18 mouse cellular contexts compared by ENCODE assay signal in the genomic region with DNA sequence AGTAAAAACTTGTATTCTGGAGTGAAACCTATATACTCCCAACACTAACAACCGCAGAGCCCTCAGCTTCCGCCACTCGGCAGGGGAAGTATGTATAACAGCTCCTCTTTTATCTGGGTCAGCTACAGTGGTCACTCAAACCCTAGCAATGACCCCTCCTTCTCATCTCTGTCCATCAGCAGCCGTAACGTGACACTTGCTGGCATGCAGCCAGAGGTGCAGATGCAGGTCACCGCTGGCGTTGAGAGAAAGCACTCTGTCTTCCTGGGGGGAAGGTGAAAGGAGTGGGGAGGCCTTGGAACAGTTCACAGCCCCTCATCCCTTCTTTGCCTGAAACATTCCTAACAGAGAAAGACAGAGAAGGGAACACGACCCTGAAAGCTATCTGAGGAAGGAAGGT. TPM values are rescaled to one million over a fixed set of nuclear protein-coding genes. Genes with fewer than 3 reads are reported as not detected.
A peak's percentile ranks its signal among the peaks of the same experiment; 100 is the strongest.
DNase-seq lines count a peak whose midpoint lies in the region.
"Had no signal": no experiment of that assay in that cellular context is flagged by ENCODE, and none has a peak within 500 bp of the region (broad histone marks: within the 10 kb centered on the region; RNA-seq: fewer than 3 reads in every experiment).

No protein-coding gene starts in this region.

- peak; percentile 34 for DNase-seq in gastrocnemius, postnatal 14 days
- no peak for DNase-seq in gastrocnemius, adult 18-20 months (ENCODE audit: low spot score)
- peak; percentile 43 to 65 for DNase-seq in kidney, postnatal 4 days
- DNase-seq in kidney, postnatal 14 days: no peak
- peak; percentile 22 for DNase-seq in MN1 (ENCODE audit: low spot score)
- peak; percentile 79 for DNase-seq in retina, postnatal 1 day
- DNase-seq in T-cell, adult 2 months (ENCODE audit: low spot score): no peak
- DNase-seq: cerebellum, adult 11-12 months; layer of hippocampus, adult 9-11 months; liver, postnatal 0 days; lung, postnatal 10 days; thymus, adult 2 months; thymus, postnatal 4 days had no signal

- intact Hi-C loops in gastrocnemius, postnatal 14 days (cut with DNase I; ENCODE audit: low total_unique reads): no loop called here

RNA-seq across cellular contexts. Expression of gene Qrich2, which starts 13.8 kb away (rescaled TPM):
- not detected for total RNA-seq in gastrocnemius, postnatal 14 days (2021)
- total RNA-seq in gastrocnemius, adult 18-20 months (2021): not detected
- total RNA-seq: adrenal gland, adult 18-20 months; hematopoietic stem cell, adult 5-6 weeks; left cerebral cortex, postnatal 36 days; megakaryocyte progenitor cell, adult 5-6 weeks; midbrain, postnatal 0 days had no signal

RNA-seq across cellular contexts. Expression of gene Prpsap1, which starts 14.2 kb away (rescaled TPM):
- 10 to 100 TPM; 22.4 to 24.6 TPM for total RNA-seq in gastrocnemius, postnatal 14 days (2021)
- 10 to 100 TPM; 12.3 to 12.5 TPM for total RNA-seq in gastrocnemius, adult 18-20 months (2021)

RNA-seq across cellular contexts. Expression of gene Ubald2, which starts 45.9 kb away (rescaled TPM):
- 10 to 100 TPM; 42.6 to 58.9 TPM for total RNA-seq in gastrocnemius, postnatal 14 days (2021)
- 10 to 100 TPM; 32.1 to 45.8 TPM for total RNA-seq in gastrocnemius, adult 18-20 months (2021)

RNA-seq across cellular contexts. Expression of gene Sphk1, which starts 50.9 kb away (rescaled TPM):
- 1 to 10 TPM; 1.6 to 2.6 TPM for total RNA-seq in gastrocnemius, postnatal 14 days (2021)
- total RNA-seq in gastrocnemius, adult 18-20 months (2021): under 1 TPM; 0.80 to 0.88 TPM

Comparison
In these comparisons a context has a peak if more than half of its experiments do, and no peak if none do; other contexts are left out.
1. DNase-seq: peak in gastrocnemius, postnatal 14 days (single experiment), kidney, postnatal 4 days (2 of 2), MN1 (single experiment) and retina, postnatal 1 day (single experiment); none in gastrocnemius, adult 18-20 months (single experiment), kidney, postnatal 14 days (single experiment) and T-cell, adult 2 months (single experiment).